Mouse (Mus musculus): ENCODE data around the gene Stx18. TPM values are rescaled to one million over a fixed set of nuclear protein-coding genes. Genes with fewer than 3 reads are reported as not detected.

Gene Stx18
- 10 to 100 TPM; 26.5 to 28.3 TPM for total RNA-seq (2023)

DNA sequence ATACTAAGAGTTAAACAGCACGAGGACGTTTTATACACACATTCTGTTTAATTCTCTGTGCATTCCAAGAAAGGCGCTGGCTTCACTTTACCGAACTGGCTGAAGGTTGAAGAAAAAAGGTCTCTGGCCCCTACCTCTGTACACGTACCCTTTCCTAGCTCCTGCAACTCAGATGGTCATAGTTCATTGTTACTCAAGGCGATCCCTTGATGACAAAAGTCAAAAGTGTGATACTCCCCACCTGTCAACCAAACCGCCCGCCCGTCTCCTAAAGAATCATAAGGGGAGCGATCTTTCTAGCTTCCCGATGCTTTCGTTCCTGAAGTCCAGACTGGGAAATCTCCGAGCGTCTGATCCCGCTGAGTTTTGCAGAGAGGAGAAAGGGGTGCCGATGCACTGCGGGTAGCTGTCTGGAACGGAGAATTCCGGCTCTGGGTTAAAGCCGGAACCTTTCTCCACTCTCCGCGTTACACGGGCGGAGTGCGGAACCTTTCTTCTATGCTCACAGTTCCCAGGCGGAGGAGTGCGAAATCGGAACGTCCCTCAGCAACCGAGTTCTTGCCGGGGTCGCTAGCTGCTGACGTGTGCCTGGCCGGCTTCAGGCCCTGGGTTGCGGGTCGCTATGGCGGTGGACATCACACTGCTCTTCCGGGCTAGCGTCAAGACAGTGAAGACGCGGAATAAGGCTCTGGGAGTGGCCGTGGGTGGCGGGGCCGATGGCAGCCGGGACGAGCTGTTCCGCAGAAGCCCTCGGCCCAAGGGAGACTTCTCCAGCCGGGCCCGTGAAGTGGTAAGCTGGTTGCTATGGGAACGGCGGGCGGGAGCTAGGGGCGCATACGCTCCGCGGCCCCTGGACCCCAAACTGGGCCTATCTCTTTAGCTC is at the start of gene Stx18:
Gene Stx18 (plus strand): TSS at position 33 of the 883 bp plus-strand sequence.

DNA sequence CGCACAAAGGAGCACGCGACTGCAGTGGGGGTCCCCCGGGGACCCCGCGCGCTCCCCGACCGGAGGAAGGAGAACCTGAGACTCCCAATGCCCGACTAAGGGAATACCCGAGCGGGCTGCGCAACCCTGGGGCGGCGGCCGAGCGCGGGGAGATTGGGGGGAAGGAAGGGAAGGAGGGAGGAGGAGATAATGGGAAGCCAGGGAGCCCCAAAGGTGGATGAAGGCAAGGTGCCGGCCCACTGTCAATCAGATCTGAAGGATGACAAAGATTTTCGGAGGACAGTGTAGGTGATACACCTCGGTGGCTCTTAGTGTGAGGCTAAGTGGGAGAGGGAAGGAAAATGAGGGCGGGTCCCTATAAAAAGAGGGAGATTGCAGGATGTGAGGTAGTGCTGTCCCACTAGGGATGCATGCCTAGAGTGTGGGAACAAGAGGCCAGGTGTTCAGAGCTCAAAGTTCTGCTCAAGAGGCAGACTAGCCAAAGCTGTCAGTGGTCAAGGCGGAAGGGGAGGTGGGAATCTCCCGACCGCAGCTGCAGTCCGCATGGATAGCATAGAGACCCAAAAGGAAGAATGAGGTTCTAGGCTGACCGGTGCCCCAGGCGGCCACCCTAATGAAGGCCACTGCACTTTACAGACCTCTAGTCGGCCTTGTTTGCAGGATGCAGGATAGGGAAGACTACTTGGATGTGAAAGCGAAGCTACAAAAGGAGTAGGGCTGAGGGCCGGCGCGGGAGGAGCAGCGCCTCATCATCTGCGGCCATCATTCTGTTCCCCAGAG is 121.3 kb downstream of the Stx18 start, which contains the start of gene Nsg1:
Gene Nsg1 (minus strand): TSS at position 274 of the 780 bp plus-strand sequence.

Other genes starting within 250 kb of the Stx18 start
- not detected for gene Msx1, start 214.2 kb upstream of the Stx18 start, total RNA-seq (2023)
- under 1 TPM in 1 of 2 experiments, not detected in 1; 0.29 TPM for gene Nsg1, start 121.2 kb downstream of the Stx18 start, total RNA-seq (2023)
- 1 to 10 TPM; 7.5 to 9.0 TPM for gene Zbtb49, start 181.7 kb downstream of the Stx18 start, total RNA-seq (2023)
- 10 to 100 TPM; 14.7 to 18.1 TPM for gene Lyar, start 181.7 kb downstream of the Stx18 start, total RNA-seq (2023)
- gene Tmem128, start 221.4 kb downstream of the Stx18 start, total RNA-seq (2023), result 10 to 100 TPM; 37.3 to 40.7 TPM
- not detected for gene Otop1, start 237.2 kb downstream of the Stx18 start, total RNA-seq (2023)

Measured in neutrophil, adult 59 days (primary cell).